Mouse (Mus musculus) 416B (cell line): ENCODE data around the gene Slc9a2.
A peak's percentile ranks its signal among the peaks of the same experiment; 100 is the strongest.

Source experiments
- DNase-seq: peaks from one replicate; pipeline ENCODE4 v3.0.0; 2011; ENCODE audit warnings: low read depth

The Slc9a2 gene

DNA sequence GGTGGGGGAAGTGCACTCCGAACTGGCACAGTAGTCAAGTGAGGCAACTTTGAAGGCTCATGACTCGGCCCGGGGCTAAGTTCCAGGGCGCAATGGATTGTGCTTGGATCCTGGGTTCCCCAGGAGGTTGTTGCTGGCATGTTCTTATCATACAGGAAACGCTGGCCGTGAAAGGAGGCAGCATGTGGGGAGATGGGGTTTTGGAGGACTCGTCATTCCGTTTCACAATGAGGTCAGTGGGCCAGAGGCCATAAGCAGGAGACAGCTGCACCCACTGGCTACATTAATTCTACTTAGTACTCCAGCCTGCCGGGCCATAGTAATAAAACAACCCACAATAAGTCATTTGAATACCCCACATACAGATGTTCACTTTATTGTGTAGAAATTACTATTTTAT, 34.6 kb downstream of the Slc9a2 start:
- peak; percentile 45 for DNase-seq

GRCm38 (mm10) chr1:40726051-40726450, 45.7 kb downstream of the Slc9a2 start:
- DNase-seq, result no peak

- DNase-seq, result no peak
Observed at GRCm38 (mm10) chr1:40727404-40727803, 47.0 kb downstream of the Slc9a2 start.

DNA sequence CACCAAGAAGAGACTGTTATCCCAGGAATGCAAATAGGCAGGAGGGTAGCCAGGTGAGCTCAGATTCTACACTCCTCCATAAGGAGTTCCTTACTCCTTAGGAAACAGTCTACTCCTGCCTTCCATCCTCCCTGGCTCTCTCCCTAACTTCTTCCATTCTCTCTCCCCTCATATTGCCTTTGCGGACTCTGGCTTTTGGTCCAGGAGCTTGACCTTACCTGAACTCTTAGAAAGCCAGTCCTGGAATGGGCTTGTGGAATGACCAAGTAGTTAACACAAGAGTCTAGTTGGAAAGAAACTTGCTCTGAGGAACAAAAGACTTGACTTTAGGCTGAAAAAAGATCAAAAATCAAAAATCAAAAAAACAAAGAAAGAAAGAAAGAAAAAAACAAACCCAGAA, 48.3 kb downstream of the Slc9a2 start:
- no peak for DNase-seq

- DNase-seq, result no peak
Observed at GRCm38 (mm10) chr1:40737671-40738070, 57.3 kb downstream of the Slc9a2 start.

- DNase-seq, result peak; percentile 66
Observed at GRCm38 (mm10) chr1:40738246-40738645, 57.9 kb downstream of the Slc9a2 start.

- no peak for DNase-seq
Observed at GRCm38 (mm10) chr1:40740739-40741138, 60.4 kb downstream of the Slc9a2 start.

GRCm38 (mm10) chr1:40746089-40746488, 65.7 kb downstream of the Slc9a2 start:
- peak; percentile 20 for DNase-seq

GRCm38 (mm10) chr1:40759751-40760445, 79.5 kb downstream of the Slc9a2 start:
- no peak for DNase-seq

- DNase-seq, result no peak
Observed at GRCm38 (mm10) chr1:40764042-40764441, 83.7 kb downstream of the Slc9a2 start.

DNA sequence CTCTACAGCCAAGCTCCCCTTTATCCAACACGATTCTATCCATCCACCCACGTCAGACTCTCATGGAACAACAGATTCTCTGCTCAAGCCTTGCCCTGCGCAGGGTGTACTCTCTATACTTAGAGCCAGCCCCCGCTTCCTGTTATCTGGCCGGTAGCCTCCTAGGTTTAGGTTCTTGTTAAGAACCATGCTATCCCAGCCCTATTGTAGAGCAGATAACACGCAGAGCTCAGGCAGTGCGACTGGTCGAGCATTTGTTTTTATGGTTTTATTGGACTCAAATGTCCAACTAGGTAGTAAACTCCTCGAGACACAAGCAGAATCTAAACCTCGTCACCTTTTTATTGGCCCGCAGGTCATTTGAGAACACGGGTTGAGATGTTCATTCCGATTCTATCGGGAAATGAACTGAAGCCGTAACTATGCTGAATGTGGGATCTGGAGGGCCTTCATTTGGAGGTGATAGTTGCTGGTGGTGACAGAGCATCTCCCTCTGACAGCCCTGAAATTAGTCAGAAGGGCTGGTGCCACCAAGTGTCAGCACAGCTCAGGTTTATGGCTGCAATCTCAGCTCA, 84.4 kb downstream of the Slc9a2 start:
- no peak for DNase-seq

DNA sequence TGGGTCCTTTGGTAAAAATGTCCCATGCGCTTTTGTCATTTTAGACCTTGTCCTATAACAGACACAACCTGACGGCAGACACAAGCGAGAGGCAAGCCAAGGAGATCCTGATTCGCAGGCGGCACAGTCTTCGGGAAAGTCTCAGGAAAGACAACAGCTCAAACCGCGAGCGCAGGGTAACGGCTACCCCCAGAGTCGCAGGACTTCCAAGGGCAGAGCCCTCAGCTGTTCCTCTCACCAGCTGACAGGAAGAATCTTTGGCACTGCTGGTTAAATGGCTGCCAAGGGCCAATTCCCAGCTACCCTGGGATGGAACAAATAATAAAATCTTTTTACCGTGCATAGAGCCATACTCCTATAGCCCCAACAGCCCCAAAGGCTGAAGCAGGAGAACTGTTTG, 85.1 kb downstream of the Slc9a2 start:
- DNase-seq, result no peak

DNA sequence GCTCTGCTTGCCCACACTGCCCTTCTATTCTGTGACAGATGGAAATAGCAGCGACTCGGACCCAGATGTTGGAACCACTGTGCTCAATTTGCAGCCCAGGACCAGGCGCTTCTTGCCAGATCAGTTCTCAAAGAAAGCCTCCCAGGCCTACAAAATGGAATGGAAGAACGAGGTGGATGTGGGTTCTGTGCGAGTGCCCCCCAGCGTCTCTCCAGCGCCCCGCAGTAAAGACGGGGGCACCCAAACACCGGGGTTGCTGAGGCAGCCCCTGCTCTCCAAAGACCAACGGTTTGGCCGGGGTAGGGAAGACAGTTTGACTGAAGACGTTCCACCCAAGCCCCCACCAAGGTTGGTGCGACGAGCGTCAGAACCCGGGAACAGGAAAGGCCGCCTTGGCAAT, 87.2 kb downstream of the Slc9a2 start:
- DNase-seq, result no peak

DNA sequence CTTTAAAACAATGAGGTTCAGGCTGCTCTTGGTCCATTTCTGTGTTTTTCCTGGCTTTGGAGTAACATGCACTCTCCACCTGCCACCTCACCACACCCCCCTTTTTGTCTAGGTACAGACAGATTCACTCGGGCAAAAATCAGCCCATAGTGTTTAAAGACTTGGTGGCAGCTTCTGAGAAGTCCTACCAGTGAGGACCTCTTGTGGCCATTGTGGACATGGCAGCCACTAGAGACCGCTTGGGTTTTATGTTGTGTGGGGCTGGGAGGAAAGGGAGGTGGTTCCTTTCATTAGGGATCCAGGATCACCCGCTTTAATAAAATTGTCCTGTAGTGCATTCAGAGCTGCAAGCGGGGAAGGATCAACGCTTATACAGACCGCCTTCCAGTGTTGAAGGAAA, 88.2 kb downstream of the Slc9a2 start:
- DNase-seq, result peak; percentile 57

- DNase-seq, result no peak
Observed at GRCm38 (mm10) chr1:40769331-40769894, 89.0 kb downstream of the Slc9a2 start.

GRCm38 (mm10) chr1:40771196-40771970, 91.0 kb downstream of the Slc9a2 start:
- no peak for DNase-seq

DNA sequence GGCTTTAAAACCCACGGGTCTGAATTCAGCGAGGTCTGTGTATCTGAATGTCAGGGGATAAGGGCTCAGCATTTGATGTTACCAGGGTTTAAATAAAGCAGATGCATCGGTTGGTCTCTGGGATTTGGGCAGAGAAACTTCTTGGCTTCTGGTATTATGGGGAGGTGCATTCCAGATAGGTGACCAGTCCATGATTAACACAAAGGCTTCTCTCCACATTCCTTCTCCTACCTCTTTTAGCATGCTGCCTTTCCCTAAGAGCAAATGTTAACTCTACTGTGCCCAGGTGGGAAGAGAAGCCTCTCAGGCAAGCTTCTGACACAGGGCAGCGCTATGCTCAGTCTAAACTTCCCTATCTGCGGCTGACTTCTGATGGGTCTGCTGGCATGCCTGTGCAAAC, 92.9 kb downstream of the Slc9a2 start:
- DNase-seq, result no peak

DNA sequence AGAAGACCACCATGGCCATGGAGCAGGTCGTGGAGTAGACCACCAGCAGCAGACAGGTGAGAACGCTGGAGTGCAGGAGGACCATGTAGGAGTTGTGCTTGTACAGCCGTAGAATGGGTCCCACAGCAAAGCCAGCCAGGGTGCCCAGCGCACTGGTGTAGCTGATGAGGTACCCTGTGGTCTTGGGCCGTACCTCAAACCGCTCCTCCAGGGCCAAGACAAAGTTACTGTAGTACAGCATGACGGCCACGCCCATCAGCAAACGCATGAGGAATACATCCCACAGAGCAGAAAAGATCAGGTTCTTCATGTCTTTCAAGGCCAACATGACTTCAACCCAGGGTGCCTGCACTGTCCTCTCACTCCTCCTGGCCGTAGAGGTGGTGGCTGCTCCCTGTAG, 93.7 kb downstream of the Slc9a2 start:
- DNase-seq, result no peak

GRCm38 (mm10) chr1:40776102-40776501, 95.7 kb downstream of the Slc9a2 start:
- DNase-seq, result no peak

DNA sequence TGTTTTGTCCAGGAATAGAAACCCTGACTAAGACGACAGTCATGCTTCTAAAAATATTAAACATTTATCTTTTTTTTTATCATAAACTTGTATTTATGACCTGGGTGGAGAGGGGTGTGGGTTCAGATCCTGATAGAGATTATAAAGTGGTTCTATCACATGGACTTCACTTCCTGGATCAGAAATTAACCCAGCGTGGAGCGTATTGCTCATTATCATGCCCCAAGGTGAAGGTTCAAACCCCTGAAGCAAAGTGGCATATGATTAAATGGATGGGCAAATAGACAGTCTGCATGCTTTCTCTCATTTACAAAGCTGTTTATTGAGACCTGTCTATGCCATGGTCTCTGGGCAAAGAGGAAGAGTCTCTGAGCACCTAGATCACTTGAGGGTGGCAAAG, 96.4 kb downstream of the Slc9a2 start:
- DNase-seq, result no peak

DNA sequence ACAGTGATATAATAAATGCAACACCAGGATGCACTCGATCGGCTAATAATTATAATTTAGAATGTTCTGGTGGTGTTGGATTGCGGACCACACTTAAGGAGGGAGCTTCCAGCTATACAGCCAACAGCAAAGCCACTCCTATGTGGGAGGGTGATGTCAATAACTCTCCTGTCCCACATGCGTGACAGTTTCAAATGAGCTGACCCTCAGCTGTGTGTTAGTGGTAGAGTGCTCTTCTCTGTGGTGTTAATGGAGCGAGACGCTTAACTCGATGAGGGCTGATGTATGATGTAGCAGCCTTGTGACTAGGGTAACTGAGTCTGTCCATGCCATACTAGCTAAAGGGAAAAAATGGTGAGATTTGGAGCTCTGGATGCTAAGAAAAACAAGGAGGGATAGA, 103.1 kb downstream of the Slc9a2 start:
- no peak for DNase-seq

DNA sequence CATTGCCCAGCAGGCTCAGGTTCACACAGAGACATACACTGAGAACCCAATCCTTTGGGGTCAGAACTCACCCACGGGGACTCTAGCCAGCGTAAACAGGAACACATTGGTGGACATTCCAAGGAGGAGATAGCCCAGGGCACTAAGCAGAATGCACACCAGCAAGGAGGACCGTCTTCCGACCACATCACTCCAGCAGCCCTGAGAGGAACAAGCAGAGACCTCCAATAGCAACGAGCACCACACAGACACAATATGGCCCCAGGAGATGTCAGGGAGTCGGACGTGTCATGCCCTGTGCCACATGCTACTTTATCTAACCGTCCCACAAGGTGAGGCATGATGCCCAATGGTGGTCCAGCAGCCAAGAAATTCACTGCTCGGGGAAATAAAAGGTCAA, 103.9 kb downstream of the Slc9a2 start:
- no peak for DNase-seq

GRCm38 (mm10) chr1:40785876-40786445, 105.6 kb downstream of the Slc9a2 start:
- DNase-seq, result no peak
